Mouse (Mus musculus) bone marrow macrophage, adult 2 months (primary cell): ENCODE measurements at regions not wholly inside any gene's neighbourhood (a gene's known extent, or its start where the extent isn't known, plus 50 kb on each side); places are given as distances from the start of the nearest gene placed in this dataset.

Experiments
- CTCF ChIP-seq: IDR thresholded peaks from 2 replicates; pipeline ENCODE4 v1.5.1; 2012; ENCODE audit warnings: low read depth, mild to moderate bottlenecking, low read length, moderate library complexity
- POLR2A ChIP-seq: IDR thresholded peaks from 2 replicates; pipeline ENCODE4 v1.6.1; 2012; ENCODE audit warnings: mild to moderate bottlenecking, low read depth, low read length, borderline replicate concordance

GRCm38 (mm10) chr9:94449911-94450310 is 88.0 kb downstream of the 1190002N15Rik start:
- TF ChIP-seq CTCF (no peak), POLR2A (no peak)
